Mouse (Mus musculus) megakaryocyte, adult 5-6 weeks (primary cell): ENCODE results near the gene Poglut1. TPM values are rescaled to one million over a fixed set of nuclear protein-coding genes. Genes with fewer than 3 reads are reported as not detected.
A peak's percentile ranks its signal among the peaks of the same experiment; 100 is the strongest.
"Not testable (repeated sequence)": the region's sequence is repeated elsewhere in the genome, so short reads cannot be mapped to it uniquely, and the experiment has no call there.

ENCODE experiments used
- ATAC-seq: 2 replicates; pipeline ENCODE4 v1.8.0; 2016; ENCODE audit warnings: mild to moderate bottlenecking, inconsistent platforms; ENCODE audit not compliant: poor library complexity, severe bottlenecking
- total RNA-seq, 2 experiments: library from RNA; stranded (forward) in 1 of 2; stranded (reverse) in 1 of 2; fragments of 153-499, 151-499 nt in 1 of 2; fragments of 221-1000, 200-1000 nt in 1 of 2; gene quantifications; 2 replicates each; pipeline versions ENCODE4 v1.2.3 to v1.2.4; 2015 to 2017

Poglut1 gene
- total RNA-seq, 2 experiments from 2014 or later: 13.5 to 29.4 TPM

GRCm38 (mm10) chr16:38538716-38539380, 11.2 kb downstream of the Poglut1 start:
- 0 out of 2 replicates have a peak, but pooled peaks have one; percentile 41 for ATAC-seq

GRCm38 (mm10) chr16:38536544-38537146, 13.4 kb downstream of the Poglut1 start:
- ATAC-seq: peak; percentile 99

GRCm38 (mm10) chr16:38526264-38526663, 23.8 kb downstream of the Poglut1 start:
- no peak for ATAC-seq

- ATAC-seq: peak; percentile 97
Observed at GRCm38 (mm10) chr16:38522129-38523084, 27.7 kb downstream of the Poglut1 start, which contains the start of gene Timmdc1. TSS of gene Timmdc1 (minus strand) at chr16:38522663.

GRCm38 (mm10) chr16:38521211-38521987, 28.7 kb downstream of the Poglut1 start:
- no peak for ATAC-seq

DNA sequence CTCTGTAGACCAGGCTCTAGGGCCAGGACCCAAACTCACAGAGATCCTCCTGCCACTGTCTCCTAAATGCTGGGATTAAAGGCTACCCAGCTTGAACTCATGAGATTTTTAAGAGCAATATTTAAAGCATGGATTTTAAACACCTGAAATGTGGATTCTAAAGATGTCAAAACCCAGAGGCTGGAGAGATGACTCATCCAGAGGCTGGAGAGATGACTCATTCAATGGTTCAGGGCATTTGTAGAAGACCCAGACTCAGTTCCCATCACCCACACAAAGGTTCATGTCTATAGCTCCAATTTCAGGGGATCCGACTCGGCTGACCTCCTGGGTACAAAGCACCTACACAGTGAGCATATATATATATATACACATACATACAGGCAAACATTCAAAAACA, 30.9 kb downstream of the Poglut1 start:
- ATAC-seq: no peak

DNA sequence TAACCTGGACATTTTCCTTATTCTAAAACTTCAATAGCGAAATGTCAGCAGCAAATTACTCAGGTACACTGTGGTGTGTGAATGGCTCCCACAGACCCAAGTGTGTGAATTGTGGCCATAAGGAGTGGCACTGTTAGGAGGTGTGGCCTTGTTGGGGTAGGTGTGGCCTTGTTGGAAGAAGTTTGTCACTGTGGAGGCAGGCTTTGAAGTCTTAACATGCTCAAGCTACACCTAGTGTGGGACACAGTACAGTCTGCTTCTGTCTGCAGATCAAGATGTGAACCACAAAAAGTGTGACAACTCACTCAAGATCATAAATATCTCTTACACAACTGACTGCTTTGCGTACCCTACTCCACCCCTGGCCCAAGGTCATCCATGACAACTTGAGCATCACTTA, 39.2 kb downstream of the Poglut1 start:
- no peak for ATAC-seq

GRCm38 (mm10) chr16:38506041-38506634, 43.9 kb downstream of the Poglut1 start:
- peak; percentile 98 for ATAC-seq

DNA sequence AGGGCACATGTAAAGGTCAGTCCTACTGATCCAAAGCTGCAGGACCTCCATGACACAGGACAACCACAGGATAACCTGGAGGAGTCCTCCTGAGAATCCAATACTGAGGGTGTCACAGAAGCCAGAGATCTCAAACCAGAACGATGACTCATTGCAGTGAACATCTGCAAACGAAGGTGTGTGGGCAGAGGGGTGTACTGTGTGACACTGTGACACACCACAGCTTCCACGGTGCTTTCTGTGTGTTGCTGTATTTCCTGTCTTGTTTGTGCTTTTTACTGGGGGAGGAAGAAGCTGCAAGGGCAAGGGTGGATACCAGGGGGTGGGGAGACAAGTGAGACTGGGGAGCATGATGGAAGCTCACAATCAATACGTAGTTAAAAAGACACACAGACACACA, 46.5 kb downstream of the Poglut1 start:
- no peak for ATAC-seq

- no peak for ATAC-seq
Observed at GRCm38 (mm10) chr16:38502469-38502868, 47.6 kb downstream of the Poglut1 start.

GRCm38 (mm10) chr16:38496604-38497140, 53.4 kb downstream of the Poglut1 start:
- ATAC-seq: no peak

- ATAC-seq: no peak
Observed at GRCm38 (mm10) chr16:38493890-38494289, 56.2 kb downstream of the Poglut1 start.

DNA sequence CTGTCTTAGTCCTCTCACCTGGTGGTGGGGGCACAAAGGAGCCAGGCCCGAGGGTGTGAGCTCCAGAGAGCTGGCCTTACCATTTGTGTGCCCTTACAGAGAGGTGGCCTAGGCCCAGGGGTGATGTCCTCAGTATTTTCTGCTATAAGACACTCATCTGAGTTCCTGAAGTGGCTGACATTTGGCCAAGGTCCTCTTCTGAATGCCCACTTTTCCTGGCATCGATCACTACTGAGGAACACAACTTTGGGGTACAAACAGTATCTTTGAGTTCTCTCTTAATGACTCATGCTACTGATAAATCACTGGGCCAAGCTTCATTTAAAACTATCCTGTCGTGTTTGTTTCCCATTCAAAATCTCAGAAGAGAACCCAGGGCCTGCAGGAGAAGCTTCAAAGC, 57.5 kb downstream of the Poglut1 start:
- no peak for ATAC-seq

DNA sequence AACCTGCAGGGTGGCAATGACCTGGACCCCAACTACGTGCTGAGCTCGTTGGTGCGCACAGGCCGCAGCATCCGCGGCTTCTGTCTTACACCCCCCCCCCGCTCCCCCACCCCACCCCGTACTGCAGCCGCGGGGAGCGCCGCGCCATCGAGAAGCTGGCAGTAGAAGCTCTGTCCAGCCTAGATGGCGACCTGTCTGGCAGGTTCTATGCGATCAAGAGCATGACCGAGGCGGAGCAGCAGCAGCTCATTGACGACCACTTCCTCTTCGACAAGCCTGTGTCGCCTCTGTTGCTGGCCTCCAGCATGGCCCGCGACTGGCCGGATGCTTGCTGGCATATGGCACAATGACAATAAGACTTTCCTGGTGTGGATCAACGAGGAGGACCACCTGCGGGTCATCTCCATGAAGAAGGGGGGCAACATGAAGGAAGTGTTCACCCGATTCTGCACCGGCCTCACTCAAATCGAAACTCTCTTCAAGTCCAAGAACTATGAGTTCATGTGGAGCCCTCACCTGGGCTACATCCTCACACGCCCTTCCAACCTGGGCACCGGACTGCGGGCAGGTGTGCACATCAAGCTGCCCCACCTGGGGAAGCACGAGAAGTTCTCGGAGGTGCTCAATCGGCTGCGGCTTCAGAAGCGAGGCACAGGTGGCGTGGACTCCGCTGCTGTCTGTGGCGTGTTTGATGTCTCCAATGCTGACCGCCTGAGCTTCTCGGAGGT, 66.3 kb downstream of the Poglut1 start:
- peak; percentile 85 for ATAC-seq

DNA sequence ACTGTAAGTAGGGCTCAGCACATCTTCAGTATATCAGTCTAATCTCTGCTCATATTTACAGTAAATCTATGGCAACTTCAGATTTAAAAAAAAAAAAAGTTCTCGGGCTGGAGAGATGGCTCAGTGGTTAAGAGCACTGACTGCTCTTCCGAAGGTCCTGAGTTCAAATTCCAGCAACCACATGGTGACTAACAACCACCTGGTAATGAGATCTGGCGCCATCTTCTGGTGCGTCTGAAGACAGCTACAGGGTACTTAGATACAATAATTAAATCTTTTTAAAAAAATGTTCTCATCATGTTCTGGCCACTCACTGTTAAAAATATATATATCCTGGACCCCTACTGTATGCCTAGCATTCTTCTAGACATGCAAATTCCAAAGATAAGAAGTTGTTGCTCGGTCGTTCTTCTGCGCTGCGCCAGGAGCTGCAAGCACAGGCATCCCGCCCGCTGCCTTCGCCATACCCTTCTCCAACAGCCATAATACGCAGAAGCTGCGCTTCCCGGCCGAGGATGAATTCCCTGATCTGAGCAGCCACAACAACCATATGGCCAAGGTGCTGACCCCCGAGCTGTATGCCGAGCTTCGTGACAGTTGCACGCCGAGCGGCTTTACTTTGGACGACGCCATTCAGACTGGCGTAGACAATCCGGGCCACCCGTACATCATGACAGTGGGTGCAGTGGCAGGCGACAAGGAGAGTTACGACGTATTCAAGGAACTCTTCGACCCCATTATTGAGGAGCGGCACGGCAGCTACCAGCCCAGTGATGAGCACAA, 67.1 kb downstream of the Poglut1 start:
- ATAC-seq: peak; percentile 16; the same call in 1 of the 2 replicates

- ATAC-seq: no peak
Observed at GRCm38 (mm10) chr16:38481327-38481726, 68.7 kb downstream of the Poglut1 start.

DNA sequence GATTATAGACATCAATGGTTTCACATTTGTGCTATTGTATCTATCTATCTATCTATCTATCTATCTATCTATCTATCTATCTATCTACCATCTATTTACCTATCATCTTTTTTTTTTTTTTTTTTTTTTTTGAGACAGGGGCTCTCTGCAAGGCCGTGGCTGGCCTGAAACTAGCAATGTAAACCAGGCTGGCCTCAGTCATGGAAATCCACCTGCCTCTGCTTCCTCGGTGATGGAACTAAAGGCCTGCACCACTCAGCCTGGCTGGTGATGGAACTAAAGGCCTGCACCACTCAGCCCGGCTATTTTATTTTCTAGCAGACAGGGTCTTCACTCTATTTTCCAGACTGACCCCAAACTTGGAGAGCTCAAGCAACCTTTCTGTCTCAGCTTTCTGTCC, 71.8 kb downstream of the Poglut1 start:
- ATAC-seq: no peak

DNA sequence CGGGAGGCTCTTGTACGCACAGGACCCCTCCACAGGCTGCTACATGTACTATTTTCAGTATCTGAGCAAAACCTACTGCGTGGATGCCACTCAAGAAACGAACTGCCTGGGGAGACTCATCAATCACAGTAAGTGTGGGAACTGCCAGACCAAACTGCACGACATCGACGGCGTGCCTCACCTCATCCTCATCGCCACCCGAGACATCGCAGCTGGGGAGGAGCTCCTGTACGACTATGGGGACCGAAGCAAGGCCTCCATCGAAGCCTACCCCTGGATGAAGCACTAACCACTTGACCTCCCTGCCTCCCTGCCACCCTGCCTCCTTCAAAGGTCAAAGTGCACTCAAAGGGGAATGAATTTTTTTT, 72.8 kb downstream of the Poglut1 start:
- not testable (repeated sequence) for ATAC-seq
